ENCODE assay signal across 8 mouse cellular contexts in genomic region chr8:4678218-4678907, GRCm38 (mm10).
A peak's percentile ranks its signal among the peaks of the same experiment; 100 is the strongest.
DNase-seq lines count a peak whose midpoint lies in the region; ATAC-seq lines count a peak whose summit lies in the region.

No protein-coding gene starts in this region.

- H3K4me2 ChIP-seq in forebrain, embryonic 12.5 days, result peak overlapping the region; percentile 54
- H3K4me2 ChIP-seq in hindbrain, embryonic 11.5 days (replicated peaks; ENCODE audit: low read depth, low read length), result peak overlapping the region; percentile 33

- no peaks in the 10 kb centered on the region for H3K27me3 ChIP-seq in forebrain, embryonic 12.5 days
- no peaks in the 10 kb centered on the region for H3K27me3 ChIP-seq in hindbrain, embryonic 11.5 days (ENCODE audit: control insufficient read depth, insufficient read depth, low read length)

- ATAC-seq in forebrain, embryonic 12.5 days (ENCODE audit: low FRiP score), result peak; percentile 73
- ATAC-seq in hindbrain, embryonic 11.5 days (ENCODE audit: low FRiP score), result peak; percentile 74

- peak overlapping the region; percentile 57 for H3K9ac ChIP-seq in forebrain, embryonic 12.5 days
- H3K9ac ChIP-seq in hindbrain, embryonic 11.5 days (ENCODE audit: low read depth, low read length), result peak overlapping the region; percentile 73

- peak overlapping the region; percentile 97 for H3K27ac ChIP-seq in forebrain, embryonic 12.5 days
- H3K27ac ChIP-seq in hindbrain, embryonic 11.5 days (ENCODE audit: low read depth, low read length), result peak overlapping the region; percentile 91

- DNase-seq in MEL-GATA-1-ER (ENCODE audit: extremely low read depth, low read depth), result peak; percentile 84
- DNase-seq in c-Kit-positive CD71-positive TER-119-positive erythroid progenitor cells, embryonic 14.5 days (ENCODE audit: low spot score), result peak; percentile 87
- peak; percentile 93 for DNase-seq in hindbrain, embryonic 11.5 days (ENCODE audit: low spot score)
- peak; percentile 91 for DNase-seq in layer of hippocampus, adult 9-11 months
- peak; percentile 90 for DNase-seq in lung, postnatal 25 days (ENCODE audit: low spot score)
- peak; percentile 88 for DNase-seq in retina, embryonic 14.5 days (ENCODE audit: low spot score)
- peak; percentile 96 for DNase-seq in thymus, postnatal 4 days

- WGBS in forebrain, embryonic 12.5 days, result under 1% methylated on average over 37 of the region's 37 CpGs
- 1% methylated on average over 37 of the region's 37 CpGs for WGBS in hindbrain, embryonic 11.5 days

- 0 out of 2 replicates have a peak, but pooled peaks cover 4% of the 10 kb centered on the region for H3K9me3 ChIP-seq in forebrain, embryonic 12.5 days
- H3K9me3 ChIP-seq in hindbrain, embryonic 11.5 days (ENCODE audit: control insufficient read depth, low read length), result no peaks in the 10 kb centered on the region

- no peaks in the 10 kb centered on the region for H3K36me3 ChIP-seq in forebrain, embryonic 12.5 days (replicated peaks)
- no peaks in the 10 kb centered on the region for H3K36me3 ChIP-seq in hindbrain, embryonic 11.5 days (ENCODE audit: control insufficient read depth, insufficient read depth, low read length)

- peak overlapping the region; percentile 66 for H3K4me3 ChIP-seq in forebrain, embryonic 12.5 days (replicated peaks)
- H3K4me3 ChIP-seq in hindbrain, embryonic 11.5 days (ENCODE audit: low read depth, low read length), result peak overlapping the region; percentile 54

- H3K4me1 ChIP-seq in forebrain, embryonic 12.5 days, result peaks cover 5% of the 10 kb centered on the region
- no peaks in the 10 kb centered on the region for H3K4me1 ChIP-seq in hindbrain, embryonic 11.5 days (replicated peaks; ENCODE audit: control insufficient read depth, insufficient read depth, low read length)

Comparison
In these comparisons a context has a peak if more than half of its experiments do, and no peak if none do; other contexts are left out.
1. Peak in every context shown above with its lines: DNase-seq, ATAC-seq, H3K4me3 ChIP-seq and H3K27ac ChIP-seq.